In the genomic region with DNA sequence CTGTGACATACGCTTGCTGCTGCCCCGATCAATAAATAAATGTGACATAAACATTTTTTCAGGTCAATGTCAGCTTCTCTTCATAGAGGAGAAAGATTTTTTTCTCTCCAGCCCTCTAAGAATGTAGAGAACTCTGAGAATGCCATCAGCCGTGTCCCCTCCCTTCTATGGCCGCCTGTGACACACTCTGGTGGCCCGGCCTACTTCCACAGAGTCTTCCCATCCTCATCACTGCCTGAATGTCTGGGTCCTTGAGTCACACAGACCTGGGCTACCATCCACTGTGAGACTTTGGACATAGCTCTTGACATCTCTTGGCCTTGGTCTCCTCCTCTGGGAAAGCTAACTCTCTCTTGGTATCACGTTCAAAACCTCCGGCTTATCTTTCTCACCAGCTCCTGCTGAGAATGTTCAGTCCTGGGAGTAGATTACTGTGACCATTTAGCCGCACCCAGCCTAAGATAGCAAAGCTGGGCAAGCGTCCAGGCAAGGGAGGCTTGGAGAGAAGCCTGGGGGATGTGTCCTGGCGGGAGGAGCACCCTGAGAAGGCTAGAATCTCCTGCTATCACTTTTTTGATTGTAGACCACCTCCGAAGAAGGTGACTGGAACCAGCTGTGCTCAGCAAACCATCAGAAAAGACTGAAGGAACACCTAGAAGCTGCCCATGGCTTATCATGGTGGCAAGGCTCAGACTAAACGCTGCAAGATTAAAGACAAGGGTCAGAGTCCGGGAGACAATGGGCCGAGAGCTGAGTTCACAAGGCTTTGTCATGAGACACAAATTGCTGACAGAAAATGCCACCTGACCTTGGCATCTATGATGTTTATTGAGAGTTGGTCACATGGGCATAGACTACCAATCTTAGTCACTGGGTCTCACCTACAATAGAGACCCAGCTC, we compare ENCODE assay signal across 10 mouse cellular contexts. TPM values are rescaled to one million over a fixed set of nuclear protein-coding genes. Genes with fewer than 3 reads are reported as not detected.
DNase-seq lines count a peak whose midpoint lies in the region; ATAC-seq and TF ChIP-seq lines count a peak whose summit lies in the region.
"Had no signal": no experiment of that assay in that cellular context is flagged by ENCODE, and none has a peak within 500 bp of the region (broad histone marks: within the 10 kb centered on the region; RNA-seq: fewer than 3 reads in every experiment).

No protein-coding gene starts in this region.

- no peaks in the 10 kb centered on the region for H3K36me3 ChIP-seq in heart, adult 2 months (ENCODE audit: control insufficient read depth, insufficient read depth, low read length)
- no peaks in the 10 kb centered on the region for H3K36me3 ChIP-seq in midbrain, embryonic 15.5 days (replicated peaks)

- DNase-seq in adrenal gland, adult 2 months: peak; percentile 56
- DNase-seq in adrenal gland, adult 18-20 months (ENCODE audit: low spot score in 2 of 2): no peak
- DNase-seq in heart, adult 2 months: peak; percentile 77 to 81
- peak; percentile 56 for DNase-seq in liver
- peak; percentile 53 for DNase-seq in ovary, postnatal 14 days (ENCODE audit: low spot score)
- DNase-seq in left cerebral cortex, adult 18-20 months (ENCODE audit: low spot score in 2 of 2): no peak
- no peak for DNase-seq in thymus, postnatal 25 days
- DNase-seq: cerebellum, postnatal 36 days had no signal

- H3K9me3 ChIP-seq in midbrain, embryonic 15.5 days: no peaks in the 10 kb centered on the region

- H3K79me2 ChIP-seq in heart, adult 2 months (replicated peaks; ENCODE audit: control insufficient read depth, insufficient read depth, low read length): no peaks in the 10 kb centered on the region

- no peaks in the 10 kb centered on the region for H3K27me3 ChIP-seq in heart, adult 2 months (ENCODE audit: control insufficient read depth, insufficient read depth, low read length)
- no peaks in the 10 kb centered on the region for H3K27me3 ChIP-seq in midbrain, embryonic 15.5 days (replicated peaks)

- peak overlapping the region; percentile 18 for H3K27ac ChIP-seq in heart, adult 2 months
- H3K27ac ChIP-seq in midbrain, embryonic 15.5 days: no peak overlapping the region
- H3K27ac ChIP-seq: kidney, postnatal 0 days had no signal

- no peak overlapping the region for H3K4me3 ChIP-seq in heart, adult 2 months
- no peak overlapping the region for H3K4me3 ChIP-seq in midbrain, embryonic 15.5 days

- ATAC-seq in midbrain, embryonic 15.5 days (replicated peaks): no peak

- TF ChIP-seq EP300 in heart, adult 2 months (IDR thresholded peaks at IDR 0.05; ENCODE audit: insufficient read depth, low read depth, low read length): no peak

- intact Hi-C loops in heart, adult 2 months (cut with DNase I): no loop called here

- H3K4me1 ChIP-seq in heart, adult 2 months (ENCODE audit: control insufficient read depth, insufficient read depth, low read length): peaks cover 13% of the 10 kb centered on the region
- peaks cover 5% of the 10 kb centered on the region for H3K4me1 ChIP-seq in midbrain, embryonic 15.5 days

- no peak overlapping the region for H3K9ac ChIP-seq in heart, adult 2 months (ENCODE audit: low read depth, low read length)
- H3K9ac ChIP-seq in midbrain, embryonic 15.5 days: no peak overlapping the region

- WGBS in heart, adult 2 months: 19% methylated on average over 14 of the region's 14 CpGs
- WGBS in midbrain, embryonic 15.5 days: 82% methylated on average over 14 of the region's 14 CpGs

- no peak overlapping the region for H3K4me2 ChIP-seq in midbrain, embryonic 15.5 days

- no peak for TF ChIP-seq CTCF in heart, adult 2 months (IDR thresholded peaks at IDR 0.05)

- TF ChIP-seq POLR2A in heart, adult 2 months (IDR thresholded peaks at IDR 0.05; ENCODE audit: insufficient read depth, low read depth, low read length): no peak

RNA-seq across cellular contexts. Expression of a gene that starts 3.9 kb away (rescaled TPM):
- total RNA-seq in adrenal gland, adult 2 months (2021): not detected
- not detected in 2 replicates for polyA plus RNA-seq in adrenal gland, adult 2 months (2012; rRNA removed)
- under 1 TPM in 1 of 2 experiments, not detected in 1; 0.13 TPM for total RNA-seq in adrenal gland, adult 18-20 months (2021)
- under 1 TPM in 1 of 2 experiments, not detected in 1; 0.16 TPM for total RNA-seq in heart, adult 2 months (2021)
- 0.08 and 0.12 TPM in 2 replicates for polyA plus RNA-seq in heart, adult 2 months (2012; rRNA removed)
- under 1 TPM; 0.82 to 0.84 TPM for total RNA-seq in left cerebral cortex, adult 18-20 months (2021)
- polyA plus RNA-seq in midbrain, embryonic 15.5 days (2015; fragmentation: Nextera tagmentation; extraction: Ambion mirVana): 0.29 TPM in 1 of 2 replicates, not detected in the other
- polyA plus RNA-seq: kidney, postnatal 0 days had no signal

RNA-seq across cellular contexts. Expression of a gene that starts 21.3 kb away (rescaled TPM):
- 100 to 1,000 TPM; 181 to 207 TPM for total RNA-seq in adrenal gland, adult 2 months (2021)
- polyA plus RNA-seq in adrenal gland, adult 2 months (2012; rRNA removed): 36.4 and 36.6 TPM in 2 replicates
- total RNA-seq in adrenal gland, adult 18-20 months (2021): 100 to 1,000 TPM; 142 to 147 TPM
- 100 to 1,000 TPM; 101 to 127 TPM for total RNA-seq in heart, adult 2 months (2021)
- polyA plus RNA-seq in heart, adult 2 months (2012; rRNA removed): 59.7 and 87.8 TPM in 2 replicates
- total RNA-seq in left cerebral cortex, adult 18-20 months (2021): 100 to 1,000 TPM; 190 to 202 TPM
- polyA plus RNA-seq in midbrain, embryonic 15.5 days (2015; fragmentation: Nextera tagmentation; extraction: Ambion mirVana): 216 and 237 TPM in 2 replicates

RNA-seq across cellular contexts. Expression of a gene that starts 36.0 kb away (rescaled TPM):
- total RNA-seq in adrenal gland, adult 2 months (2021): not detected
- not detected in 2 replicates for polyA plus RNA-seq in adrenal gland, adult 2 months (2012; rRNA removed)
- not detected for total RNA-seq in adrenal gland, adult 18-20 months (2021)
- total RNA-seq in heart, adult 2 months (2021): over 10,000 TPM; 18,797 to 22,206 TPM
- polyA plus RNA-seq in heart, adult 2 months (2012; rRNA removed): 7,725 and 11,177 TPM in 2 replicates
- total RNA-seq in left cerebral cortex, adult 18-20 months (2021): 1 to 10 TPM; 1.3 to 2.0 TPM
- 0.71 and 6.6 TPM in 2 replicates for polyA plus RNA-seq in midbrain, embryonic 15.5 days (2015; fragmentation: Nextera tagmentation; extraction: Ambion mirVana)

Comparison
In these comparisons a context has a peak if more than half of its experiments do, and no peak if none do; other contexts are left out.
1. DNase-seq: peak in adrenal gland, adult 2 months (single experiment), heart, adult 2 months (2 of 2), liver (single experiment) and ovary, postnatal 14 days (single experiment); none in adrenal gland, adult 18-20 months (0 of 2), left cerebral cortex, adult 18-20 months (0 of 2) and thymus, postnatal 25 days (single experiment).
2. RNA of a gene that starts 36.0 kb away (total RNA-seq): 18,797 to 22,206 TPM in heart, adult 2 months; 1.3 to 2.0 TPM in left cerebral cortex, adult 18-20 months, not detected in adrenal gland, adult 2 months and not detected in adrenal gland, adult 18-20 months; every median in the first group is over 1,000 times any median in the second.